Mouse (Mus musculus): ENCODE data around the gene Dmrtc1a. TPM values are rescaled to one million over a fixed set of nuclear protein-coding genes. Genes with fewer than 3 reads are reported as not detected.
"Not testable (repeated sequence)": the region's sequence is repeated elsewhere in the genome, so short reads cannot be mapped to it uniquely, and the experiment has no call there.

The Dmrtc1a gene
- polyA plus RNA-seq, 1 experiment from 2014 or later, result 1.3 TPM

- not testable (repeated sequence) for H3K36me3 ChIP-seq (ENCODE audit: control insufficient read depth, insufficient read depth, low read length); H3K27me3 ChIP-seq (replicated peaks; ENCODE audit: control insufficient read depth, insufficient read depth, low read length); H3K4me1 ChIP-seq (replicated peaks; ENCODE audit: control insufficient read depth, insufficient read depth, low read length); H3K27ac ChIP-seq (ENCODE audit: low read depth); H3K9me3 ChIP-seq (ENCODE audit: control insufficient read depth, low read length); ATAC-seq (replicated peaks; ENCODE audit: low FRiP score, low TSS enrichment, low read depth); DNase-seq (ENCODE audit: low spot score); H3K4me3 ChIP-seq (ENCODE audit: low read depth, low read length); H3K4me2 ChIP-seq (ENCODE audit: low read length); H3K9ac ChIP-seq (ENCODE audit: low read length)
- 100% methylated on average over 1 of the region's 1 CpGs for WGBS
Measured at GRCm38 (mm10) chrX:102914823-102915222, 6.3 kb upstream of the Dmrtc1a start.

DNA sequence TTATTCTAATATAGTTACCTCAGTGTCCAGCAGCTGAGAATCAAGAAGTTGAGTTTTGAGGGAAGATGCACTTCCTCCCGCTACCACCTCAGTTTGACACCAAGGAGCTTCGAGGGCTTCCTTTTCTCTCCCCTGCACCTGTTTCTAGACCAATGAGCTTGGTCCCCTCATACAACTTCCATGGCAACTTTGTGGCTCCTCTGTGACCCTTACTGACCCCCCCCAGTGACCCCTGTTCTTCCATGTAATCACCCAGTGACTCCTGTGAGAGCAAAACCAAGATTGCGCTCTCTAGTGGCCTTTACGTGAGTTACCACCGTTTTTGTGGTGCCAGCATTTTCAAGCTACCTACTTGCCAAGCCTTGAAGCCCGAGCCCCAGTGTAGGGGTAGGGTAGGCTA is 40.6 kb downstream of the Dmrtc1a start, which contains the start of gene 1700031F05Rik:
Gene 1700031F05Rik, minus strand, starts transcription at position 101 of the 400 bp plus-strand sequence.
- no peak for ATAC-seq (replicated peaks; ENCODE audit: low FRiP score, low TSS enrichment, low read depth)
- H3K9me3 ChIP-seq (ENCODE audit: control insufficient read depth, low read length), result no peaks in the 10 kb centered on the region
- H3K27ac ChIP-seq (ENCODE audit: low read depth), result no peak within 1 kb of the TSS
- H3K4me2 ChIP-seq (ENCODE audit: low read length), result no peak within 1 kb of the TSS
- no peak within 1 kb of the TSS for H3K4me3 ChIP-seq (ENCODE audit: low read depth, low read length)
- H3K27me3 ChIP-seq (replicated peaks; ENCODE audit: control insufficient read depth, insufficient read depth, low read length), result no peaks in the 10 kb centered on the region
- H3K4me1 ChIP-seq (replicated peaks; ENCODE audit: control insufficient read depth, insufficient read depth, low read length), result no peaks in the 10 kb centered on the region
- H3K9ac ChIP-seq (ENCODE audit: low read length), result no peak within 1 kb of the TSS
- WGBS, result 90% methylated on average over 6 of the region's 6 CpGs
- no peak for DNase-seq (ENCODE audit: low spot score)
- no peaks in the 10 kb centered on the region for H3K36me3 ChIP-seq (ENCODE audit: control insufficient read depth, insufficient read depth, low read length)

- no CpG with 5 or more reads among the region's 13 CpGs for WGBS
- not testable (repeated sequence) for H3K27ac ChIP-seq (ENCODE audit: low read depth); H3K27me3 ChIP-seq (replicated peaks; ENCODE audit: control insufficient read depth, insufficient read depth, low read length); H3K9ac ChIP-seq (ENCODE audit: low read length); H3K4me3 ChIP-seq (ENCODE audit: low read depth, low read length); H3K9me3 ChIP-seq (ENCODE audit: control insufficient read depth, low read length); DNase-seq (ENCODE audit: low spot score); ATAC-seq (replicated peaks; ENCODE audit: low FRiP score, low TSS enrichment, low read depth); H3K4me1 ChIP-seq (replicated peaks; ENCODE audit: control insufficient read depth, insufficient read depth, low read length); H3K36me3 ChIP-seq (ENCODE audit: control insufficient read depth, insufficient read depth, low read length); H3K4me2 ChIP-seq (ENCODE audit: low read length)
Measured at GRCm38 (mm10) chrX:102854516-102854915, 54.0 kb downstream of the Dmrtc1a start, which contains the start of gene Dmrtc1c2. Gene Dmrtc1c2 (minus strand): TSS chrX:102854616.

Other genes with a start within 250 kb of the Dmrtc1a start
- gene Gm3880, start 221.7 kb downstream of the Dmrtc1a start, polyA plus RNA-seq (2014; fragmentation: Nextera tagmentation; extraction: Ambion mirVana), result not detected in 2 replicates
- gene Gm9112, start 201.1 kb downstream of the Dmrtc1a start, polyA plus RNA-seq (2014; fragmentation: Nextera tagmentation; extraction: Ambion mirVana), result not detected in 2 replicates
- not detected in 2 replicates for gene Dmrtc1b, start 200.8 kb downstream of the Dmrtc1a start, polyA plus RNA-seq (2014; fragmentation: Nextera tagmentation; extraction: Ambion mirVana)
- not detected in 2 replicates for gene Dmrtc1c1, start 105.7 kb downstream of the Dmrtc1a start, polyA plus RNA-seq (2014; fragmentation: Nextera tagmentation; extraction: Ambion mirVana)
- not detected in 2 replicates for gene Dmrtc1c2, start 54.1 kb downstream of the Dmrtc1a start, polyA plus RNA-seq (2014; fragmentation: Nextera tagmentation; extraction: Ambion mirVana)
- gene 1700031F05Rik, start 40.7 kb downstream of the Dmrtc1a start, polyA plus RNA-seq (2014; fragmentation: Nextera tagmentation; extraction: Ambion mirVana), result not detected in 2 replicates
- not detected in 2 replicates for gene 1700011M02Rik, start 218 bp upstream of the Dmrtc1a start, polyA plus RNA-seq (2014; fragmentation: Nextera tagmentation; extraction: Ambion mirVana)
- not detected in 2 replicates for gene 1700018G05Rik, start 19.7 kb upstream of the Dmrtc1a start, polyA plus RNA-seq (2014; fragmentation: Nextera tagmentation; extraction: Ambion mirVana)

Data from intestine, embryonic 14.5 days (tissue).